ENCODE assay signal across 21 mouse cellular contexts in the genomic region with DNA sequence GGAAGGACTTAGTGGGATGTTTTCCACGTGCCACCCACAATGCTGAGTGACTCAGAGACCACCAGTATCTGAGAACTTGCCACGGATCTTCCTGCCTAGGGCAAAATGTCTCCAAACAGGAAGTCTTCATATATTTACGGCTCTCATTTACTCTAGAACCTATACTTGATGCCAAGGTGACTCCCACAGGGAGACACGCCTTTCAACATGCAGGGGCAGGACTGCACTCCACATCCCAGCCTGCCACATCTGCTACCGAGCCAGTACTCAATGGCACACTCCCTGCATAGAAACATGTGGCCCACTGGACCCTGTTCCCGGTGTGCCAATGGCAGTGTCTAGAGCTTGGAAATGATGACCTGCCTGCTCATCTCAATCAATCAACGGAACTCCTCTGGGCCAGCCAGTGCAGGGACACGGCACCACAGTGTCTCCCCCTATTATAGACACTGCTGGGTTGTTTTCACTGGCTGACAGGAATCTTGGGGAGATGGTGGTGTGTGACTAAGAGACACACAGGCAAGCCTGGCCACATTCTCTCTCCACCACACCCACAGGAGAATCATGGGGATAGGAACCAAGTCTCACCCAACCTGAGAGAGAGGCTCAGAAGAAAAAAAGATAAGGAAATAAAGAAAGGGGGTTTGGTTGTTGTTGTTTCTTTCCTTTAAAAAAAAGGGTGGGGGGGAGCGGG. TPM values are rescaled to one million over a fixed set of nuclear protein-coding genes. Genes with fewer than 3 reads are reported as not detected.
DNase-seq lines count a peak whose midpoint lies in the region; ATAC-seq and TF ChIP-seq lines count a peak whose summit lies in the region.
"Had no signal": no experiment of that assay in that cellular context is flagged by ENCODE, and none has a peak within 500 bp of the region (broad histone marks: within the 10 kb centered on the region; RNA-seq: fewer than 3 reads in every experiment).

No protein-coding gene starts in this region.

- H3K9me3 ChIP-seq in kidney, embryonic 14.5 days (ENCODE audit: control insufficient read depth, low read length): no peaks in the 10 kb centered on the region
- no peaks in the 10 kb centered on the region for H3K9me3 ChIP-seq in hindbrain, postnatal 0 days (ENCODE audit: low read length)
- H3K9me3 ChIP-seq: hindbrain, embryonic 12.5 days; midbrain, embryonic 10.5 days had no signal

- 0 out of 2 replicates have a peak, but pooled peaks cover 7% of the 10 kb centered on the region for H3K4me1 ChIP-seq in kidney, embryonic 14.5 days (ENCODE audit: control insufficient read depth, insufficient read depth, low read length)
- peaks cover 17% of the 10 kb centered on the region for H3K4me1 ChIP-seq in embryonic fibroblast, embryonic 13.5 days (ENCODE audit: control insufficient read depth, insufficient read depth, low read length)
- no peaks in the 10 kb centered on the region for H3K4me1 ChIP-seq in hindbrain, postnatal 0 days (ENCODE audit: insufficient read depth, low read length)
- H3K4me1 ChIP-seq: hindbrain, embryonic 12.5 days; midbrain, embryonic 10.5 days had no signal

- H3K4me2 ChIP-seq in kidney, embryonic 14.5 days (replicated peaks; ENCODE audit: low read depth, low read length): no peak overlapping the region
- H3K4me2 ChIP-seq in hindbrain, postnatal 0 days (ENCODE audit: low read depth, low read length): no peak overlapping the region
- H3K4me2 ChIP-seq: hindbrain, embryonic 12.5 days had no signal

- 63% methylated on average over 9 of the region's 9 CpGs for WGBS in kidney, embryonic 14.5 days
- WGBS in hindbrain, postnatal 0 days: 90% methylated on average over 9 of the region's 9 CpGs

- TF ChIP-seq POLR2A in embryonic fibroblast, embryonic 13.5 days (IDR thresholded peaks at IDR 0.05; ENCODE audit: low read depth, low read length): no peak

- peak; percentile 43 for DNase-seq in kidney, postnatal 14 days
- peak; percentile 60 for DNase-seq in urinary bladder, postnatal 14 days (ENCODE audit: low spot score)
- DNase-seq in urinary bladder, postnatal 25 days (ENCODE audit: low spot score): no peak
- DNase-seq in lung, postnatal 10 days: no peak
- no peak for DNase-seq in hindbrain, postnatal 0 days (ENCODE audit: low spot score)
- DNase-seq: cerebellum, adult 11 months; cerebellum, postnatal 36 days; gastrocnemius, postnatal 10 days; lung, postnatal 14 days; thymus, postnatal 14 days had no signal

- TF ChIP-seq CTCF in embryonic fibroblast, embryonic 13.5 days (IDR thresholded peaks at IDR 0.05; ENCODE audit: borderline replicate concordance, insufficient read depth, low read length): no peak
- TF ChIP-seq CTCF in hindbrain, postnatal 0 days (IDR thresholded peaks at IDR 0.05; ENCODE audit: low read depth): no peak

- H3K27ac ChIP-seq in kidney, embryonic 14.5 days (ENCODE audit: low read depth, low read length): no peak overlapping the region
- H3K27ac ChIP-seq in embryonic fibroblast, embryonic 13.5 days (ENCODE audit: insufficient read depth, low read length): peak overlapping the region; percentile 43; the same call in 1 of the 2 replicates
- no peak overlapping the region for H3K27ac ChIP-seq in hindbrain, postnatal 0 days
- H3K27ac ChIP-seq: hindbrain, embryonic 12.5 days; liver, embryonic 14.5 days; midbrain, embryonic 10.5 days had no signal

- H3K27me3 ChIP-seq in kidney, embryonic 14.5 days (ENCODE audit: control insufficient read depth, insufficient read depth, low read length): no peaks in the 10 kb centered on the region
- no peaks in the 10 kb centered on the region for H3K27me3 ChIP-seq in hindbrain, postnatal 0 days (ENCODE audit: insufficient read depth, low read length)
- H3K27me3 ChIP-seq: hindbrain, embryonic 12.5 days; Patski had no signal

- peaks cover 89% of the 10 kb centered on the region for H3K36me3 ChIP-seq in kidney, embryonic 14.5 days (ENCODE audit: control insufficient read depth, insufficient read depth, low read length)
- H3K36me3 ChIP-seq in hindbrain, postnatal 0 days (ENCODE audit: insufficient read depth, low read length): peaks cover 72% of the 10 kb centered on the region

- H3K9ac ChIP-seq in kidney, embryonic 14.5 days (ENCODE audit: low read depth, low read length): no peak overlapping the region
- H3K9ac ChIP-seq in hindbrain, postnatal 0 days (replicated peaks; ENCODE audit: low read length): no peak overlapping the region
- H3K9ac ChIP-seq: hindbrain, embryonic 12.5 days; liver, embryonic 14.5 days had no signal

- no peak overlapping the region for H3K4me3 ChIP-seq in kidney, embryonic 14.5 days (ENCODE audit: low read length)
- no peak overlapping the region for H3K4me3 ChIP-seq in embryonic fibroblast, embryonic 13.5 days (ENCODE audit: insufficient read depth, low read length)
- H3K4me3 ChIP-seq in hindbrain, postnatal 0 days (ENCODE audit: low read length): no peak overlapping the region
- H3K4me3 ChIP-seq: hindbrain, embryonic 12.5 days; midbrain, embryonic 10.5 days had no signal

- ATAC-seq in kidney, embryonic 14.5 days (ENCODE audit: low FRiP score, low TSS enrichment): no peak
- no peak for ATAC-seq in hindbrain, postnatal 0 days
- ATAC-seq: forebrain, embryonic 16.5 days; intestine, postnatal 0 days; Patski had no signal

RNA-seq across cellular contexts. Expression of gene Srp68, which starts 17.9 kb away (rescaled TPM):
- polyA plus RNA-seq in kidney, embryonic 14.5 days (2014; fragmentation: Nextera tagmentation; extraction: Ambion mirVana): 60.6 and 85.6 TPM in 2 replicates
- 71.1 and 71.4 TPM in 2 replicates for polyA plus RNA-seq in embryonic fibroblast, embryonic 13.5 days (2011; ENCODE audit: insufficient read length, low read depth, missing spikeins)
- 18.3 and 22.5 TPM in 2 replicates for total RNA-seq in hindbrain, postnatal 0 days (2014; rRNA removed)
- polyA plus RNA-seq in hindbrain, postnatal 0 days (2015; fragmentation: Nextera tagmentation; extraction: Ambion mirVana): 50.4 and 50.8 TPM in 2 replicates

RNA-seq across cellular contexts. Expression of gene Evpl, which starts 18.3 kb away (rescaled TPM):
- polyA plus RNA-seq in kidney, embryonic 14.5 days (2014; fragmentation: Nextera tagmentation; extraction: Ambion mirVana): 1.4 and 2.6 TPM in 2 replicates
- 0.16 TPM in 1 of 2 replicates, not detected in the other for polyA plus RNA-seq in embryonic fibroblast, embryonic 13.5 days (2011; ENCODE audit: insufficient read length, low read depth, missing spikeins)
- 2.8 and 2.9 TPM in 2 replicates for total RNA-seq in hindbrain, postnatal 0 days (2014; rRNA removed)
- 1.6 TPM in 2 replicates for polyA plus RNA-seq in hindbrain, postnatal 0 days (2015; fragmentation: Nextera tagmentation; extraction: Ambion mirVana)

RNA-seq across cellular contexts. Expression of gene Galr2, which starts 24.6 kb away (rescaled TPM):
- polyA plus RNA-seq in kidney, embryonic 14.5 days (2014; fragmentation: Nextera tagmentation; extraction: Ambion mirVana): 0.13 TPM in 1 of 2 replicates, not detected in the other
- polyA plus RNA-seq in embryonic fibroblast, embryonic 13.5 days (2011; ENCODE audit: insufficient read length, low read depth, missing spikeins): not detected in 2 replicates
- total RNA-seq in hindbrain, postnatal 0 days (2014; rRNA removed): 0.40 TPM in 1 of 2 replicates, not detected in the other
- polyA plus RNA-seq in hindbrain, postnatal 0 days (2015; fragmentation: Nextera tagmentation; extraction: Ambion mirVana): 0.34 and 0.44 TPM in 2 replicates
- total RNA-seq: heart, adult 8-10 months; layer of hippocampus, postnatal 25 days; left cerebral cortex, postnatal 36 days had no signal

RNA-seq across cellular contexts. Expression of gene Exoc7, which starts 50.9 kb away (rescaled TPM):
- polyA plus RNA-seq in kidney, embryonic 14.5 days (2014; fragmentation: Nextera tagmentation; extraction: Ambion mirVana): 49.6 and 66.3 TPM in 2 replicates
- polyA plus RNA-seq in embryonic fibroblast, embryonic 13.5 days (2011; ENCODE audit: insufficient read length, low read depth, missing spikeins): 54.1 and 60.1 TPM in 2 replicates
- 84.6 and 95.3 TPM in 2 replicates for total RNA-seq in hindbrain, postnatal 0 days (2014; rRNA removed)
- polyA plus RNA-seq in hindbrain, postnatal 0 days (2015; fragmentation: Nextera tagmentation; extraction: Ambion mirVana): 128 TPM in 2 replicates

RNA-seq across cellular contexts. Expression of gene Acox1, which starts 57.3 kb away (rescaled TPM):
- 16.3 and 27.4 TPM in 2 replicates for polyA plus RNA-seq in kidney, embryonic 14.5 days (2014; fragmentation: Nextera tagmentation; extraction: Ambion mirVana)
- polyA plus RNA-seq in embryonic fibroblast, embryonic 13.5 days (2011; ENCODE audit: insufficient read length, low read depth, missing spikeins): 51.3 and 54.3 TPM in 2 replicates
- total RNA-seq in hindbrain, postnatal 0 days (2014; rRNA removed): 109 and 112 TPM in 2 replicates
- 63.4 and 65.0 TPM in 2 replicates for polyA plus RNA-seq in hindbrain, postnatal 0 days (2015; fragmentation: Nextera tagmentation; extraction: Ambion mirVana)

Comparison
In these comparisons a context has a peak if more than half of its experiments do, and no peak if none do; other contexts are left out.
1. DNase-seq: peak in kidney, postnatal 14 days (single experiment) and urinary bladder, postnatal 14 days (single experiment); none in urinary bladder, postnatal 25 days (single experiment), lung, postnatal 10 days (single experiment) and hindbrain, postnatal 0 days (single experiment).